Mouse (Mus musculus) C2C12 (cell line): ENCODE measurements at regions not wholly inside any gene's neighbourhood (a gene's known extent, or its start where the extent isn't known, plus 50 kb on each side); places are given as distances from the start of the nearest gene placed in this dataset.

ENCODE experiments used
- H3K27me3 ChIP-seq: one replicate; pipeline ENCODE4 v1.6.1; 2011; ENCODE audit not compliant: control insufficient read depth, insufficient read depth, insufficient read length
- H3K36me3 ChIP-seq: one replicate; pipeline ENCODE4 v1.6.1; 2011; ENCODE audit not compliant: control insufficient read depth, insufficient read depth
- H3K4me3 ChIP-seq: one replicate; pipeline ENCODE4 v1.5.1; 2011; ENCODE audit warnings: mild to moderate bottlenecking, control low read depth; ENCODE audit not compliant: poor library complexity, insufficient read depth, severe bottlenecking
- H3K79me2 ChIP-seq: one replicate; pipeline ENCODE4 v1.6.1; 2011; ENCODE audit not compliant: control insufficient read depth, insufficient read depth
- H3K79me3 ChIP-seq: one replicate; pipeline ENCODE4 v1.6.1; 2011; ENCODE audit warnings: low read depth, control low read depth
- H3ac ChIP-seq: one replicate; pipeline ENCODE3; 2011; ENCODE audit warnings: low read depth; ENCODE audit not compliant: control insufficient read depth, insufficient read length
- CEBPB ChIP-seq: IDR thresholded peaks from one replicate; pipeline ENCODE4 v1.6.1; 2011; ENCODE audit warnings: low read depth, mild to moderate bottlenecking, control low read depth, moderate library complexity
- CTCF ChIP-seq: IDR thresholded peaks from one replicate; pipeline ENCODE4 v1.5.1; 2011; ENCODE audit not compliant: control insufficient read depth, insufficient read depth, insufficient read length
- FOSL1 ChIP-seq: IDR thresholded peaks from one replicate; pipeline ENCODE4 v1.8.0; 2011; ENCODE audit warnings: mild to moderate bottlenecking, low read length; ENCODE audit not compliant: poor library complexity, insufficient read depth, severe bottlenecking
- MAX ChIP-seq: IDR thresholded peaks from one replicate; pipeline ENCODE4 v1.6.1; 2011; ENCODE audit warnings: mild to moderate bottlenecking, control low read depth
- MYOD1 ChIP-seq: IDR thresholded peaks from one replicate; pipeline ENCODE4 v1.6.1; 2011; ENCODE audit warnings: low read depth; ENCODE audit not compliant: control insufficient read depth, insufficient read length
- MYOG ChIP-seq: IDR thresholded peaks from one replicate; pipeline ENCODE4 v1.6.1; 2011; ENCODE audit not compliant: control insufficient read depth, insufficient read length; ENCODE audit errors: extremely low read depth
- USF1 ChIP-seq: IDR thresholded peaks from one replicate; pipeline ENCODE4 v1.6.1; 2011; ENCODE audit warnings: low read depth, mild to moderate bottlenecking, control low read depth, moderate library complexity

DNA sequence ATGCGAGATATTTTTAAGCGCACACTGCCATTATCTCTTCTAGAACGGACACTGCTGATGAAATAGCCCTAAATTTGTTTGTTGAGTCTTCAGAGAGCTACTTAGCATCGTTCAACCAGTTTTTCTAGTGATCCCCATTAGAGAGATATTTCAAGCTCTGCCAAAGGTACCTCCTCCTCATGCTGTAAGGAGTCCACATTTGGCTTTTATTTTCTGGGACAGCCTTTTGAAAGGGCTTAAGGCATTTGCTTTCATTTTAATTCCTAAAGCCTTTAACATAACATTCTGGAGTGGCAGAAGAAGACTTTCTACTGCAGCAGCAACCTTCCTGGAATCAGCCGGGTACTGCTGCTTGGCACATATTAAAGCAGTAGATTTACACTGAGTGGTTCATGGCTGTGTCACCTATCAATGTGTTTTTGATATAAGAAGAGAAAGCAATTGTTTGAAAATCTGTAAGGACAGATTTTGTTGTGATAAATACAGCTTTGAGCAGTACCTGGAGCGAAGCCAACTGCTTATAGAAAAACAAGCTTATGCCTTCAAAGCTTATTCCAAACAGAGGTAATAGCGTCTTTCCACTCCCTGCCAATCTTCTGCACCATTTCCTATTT lies 267.5 kb upstream of the Dcn start:
- no peaks in the 10 kb centered on the region for H3K79me2 ChIP-seq
- TF ChIP-seq FOSL1: no peak
- H3K27me3 ChIP-seq: no peaks in the 10 kb centered on the region
- H3K4me3 ChIP-seq: no peak overlapping the region
- no peaks in the 10 kb centered on the region for H3K79me3 ChIP-seq
- H3ac ChIP-seq: no peak overlapping the region
- no peaks in the 10 kb centered on the region for H3K36me3 ChIP-seq

DNA sequence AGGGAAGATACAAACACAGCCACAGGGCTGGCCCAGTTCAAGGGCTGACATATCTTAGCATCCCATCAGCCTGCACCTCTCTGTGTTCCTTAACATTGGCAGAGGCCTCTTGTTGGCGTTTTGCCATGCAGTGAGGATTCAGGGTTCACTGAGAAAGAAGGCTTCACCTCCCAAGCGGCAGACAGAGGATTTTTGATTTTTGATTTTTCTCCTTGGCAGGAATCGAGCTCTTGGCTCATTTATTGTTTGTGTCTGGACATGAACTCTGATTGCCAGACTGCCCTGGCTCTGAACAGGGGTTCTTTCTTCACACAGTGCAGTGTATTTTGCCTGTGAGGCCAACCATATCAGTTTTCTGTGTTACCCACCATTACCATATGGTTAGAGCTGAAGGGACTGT lies 259.9 kb upstream of the Dcn start:
- H3K79me3 ChIP-seq: no peaks in the 10 kb centered on the region
- H3ac ChIP-seq: no peak overlapping the region
- no peaks in the 10 kb centered on the region for H3K79me2 ChIP-seq
- no peak for TF ChIP-seq MYOD1
- TF ChIP-seq CEBPB: no peak
- no peaks in the 10 kb centered on the region for H3K36me3 ChIP-seq
- no peaks in the 10 kb centered on the region for H3K27me3 ChIP-seq
- H3K4me3 ChIP-seq: no peak overlapping the region

GRCm38 (mm10) chr10:97220431-97220830 lies 259.0 kb upstream of the Dcn start:
- no peak for TF ChIP-seq FOSL1
- TF ChIP-seq CEBPB: no peak
- TF ChIP-seq MYOG: no peak
- Histone ChIP-seq H3K79me3 (no peaks in the 10 kb centered on the region), H3K27me3 (no peaks in the 10 kb centered on the region), H3ac (no peak overlapping the region), H3K79me2 (no peaks in the 10 kb centered on the region), H3K4me3 (no peak overlapping the region), H3K36me3 (no peaks in the 10 kb centered on the region)

DNA sequence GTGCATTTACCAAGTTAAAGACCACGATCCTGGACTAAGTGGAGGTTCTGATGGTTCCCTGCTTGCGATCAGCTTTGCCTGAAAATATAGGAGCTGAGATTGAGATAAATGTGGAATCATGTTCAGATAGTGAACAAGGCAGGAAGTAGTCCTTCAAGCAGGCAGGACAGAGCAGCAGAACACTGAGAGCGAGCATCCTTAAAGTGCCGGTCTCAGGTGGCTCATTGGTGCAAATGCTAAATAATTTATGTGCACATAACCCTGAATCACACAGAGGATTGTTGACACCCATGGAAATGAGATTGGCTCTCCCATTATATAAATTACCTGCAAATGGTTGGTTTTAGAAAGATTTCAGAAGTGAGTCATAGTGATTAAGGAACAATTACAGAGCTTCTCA lies 243.8 kb upstream of the Dcn start:
- Histone ChIP-seq H3ac (no peak overlapping the region), H3K27me3 (no peaks in the 10 kb centered on the region), H3K36me3 (no peaks in the 10 kb centered on the region), H3K79me2 (no peaks in the 10 kb centered on the region), H3K4me3 (no peak overlapping the region), H3K79me3 (no peaks in the 10 kb centered on the region)
- no peak for TF ChIP-seq MYOG
- no peak for TF ChIP-seq CEBPB
- no peak for TF ChIP-seq MAX
- TF ChIP-seq FOSL1: no peak
- TF ChIP-seq USF1: no peak
- no peak for TF ChIP-seq MYOD1
- TF ChIP-seq CTCF: no peak

DNA sequence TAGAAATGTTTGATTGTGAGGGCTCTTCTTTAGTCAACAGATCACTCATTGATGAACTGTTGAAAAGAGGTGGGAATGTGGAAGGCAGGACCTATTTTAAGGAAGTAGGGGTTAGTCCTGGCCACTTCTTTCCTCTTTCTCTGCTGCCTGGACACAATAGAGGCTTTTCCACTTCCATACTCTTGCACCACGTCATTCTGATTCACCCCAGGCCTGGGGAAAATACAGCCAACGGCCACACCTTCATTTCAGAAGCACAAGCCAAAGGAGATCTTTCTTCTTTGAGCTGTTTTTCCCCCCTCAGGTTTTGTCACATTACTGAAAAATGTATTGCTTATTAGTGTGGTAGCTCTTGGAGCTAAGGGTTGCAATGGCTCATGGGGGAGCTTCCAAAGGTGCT lies 237.9 kb upstream of the Dcn start:
- Histone ChIP-seq H3K79me2 (no peaks in the 10 kb centered on the region), H3K4me3 (no peak overlapping the region), H3K79me3 (no peaks in the 10 kb centered on the region), H3K27me3 (no peaks in the 10 kb centered on the region), H3ac (no peak overlapping the region), H3K36me3 (no peaks in the 10 kb centered on the region)
- no peak for TF ChIP-seq CEBPB
- no peak for TF ChIP-seq MAX
- TF ChIP-seq MYOG: no peak
- TF ChIP-seq MYOD1: no peak
- no peak for TF ChIP-seq FOSL1
- no peak for TF ChIP-seq USF1
- no peak for TF ChIP-seq CTCF

DNA sequence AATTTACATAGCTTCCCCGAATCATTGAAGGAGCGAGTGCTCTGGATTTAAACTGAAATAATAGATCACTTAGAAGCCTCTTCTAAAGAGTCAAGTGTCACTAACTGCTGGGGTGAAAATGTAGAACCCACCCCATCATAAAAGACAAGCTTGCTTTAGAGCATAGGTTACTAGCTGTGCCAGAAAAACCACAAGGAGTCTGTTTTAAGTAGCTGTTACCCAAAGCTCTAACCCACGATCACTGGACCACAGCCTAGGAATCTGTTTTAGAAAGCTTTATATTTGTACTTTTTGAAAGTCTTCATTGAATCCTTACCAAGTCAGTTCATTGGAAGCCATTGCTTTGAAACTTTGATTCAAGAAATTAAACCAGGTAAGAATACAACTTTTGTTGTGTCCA lies 233.7 kb upstream of the Dcn start:
- Histone ChIP-seq H3ac (no peak overlapping the region), H3K79me2 (no peaks in the 10 kb centered on the region), H3K79me3 (no peaks in the 10 kb centered on the region), H3K27me3 (no peaks in the 10 kb centered on the region), H3K36me3 (no peaks in the 10 kb centered on the region), H3K4me3 (no peak overlapping the region)
- TF ChIP-seq USF1 (no peak), MAX (no peak), CEBPB (no peak), CTCF (no peak), MYOG (no peak)
